Mouse (Mus musculus): Measurements from ENCODE around the gene Glrx3.

DNA sequence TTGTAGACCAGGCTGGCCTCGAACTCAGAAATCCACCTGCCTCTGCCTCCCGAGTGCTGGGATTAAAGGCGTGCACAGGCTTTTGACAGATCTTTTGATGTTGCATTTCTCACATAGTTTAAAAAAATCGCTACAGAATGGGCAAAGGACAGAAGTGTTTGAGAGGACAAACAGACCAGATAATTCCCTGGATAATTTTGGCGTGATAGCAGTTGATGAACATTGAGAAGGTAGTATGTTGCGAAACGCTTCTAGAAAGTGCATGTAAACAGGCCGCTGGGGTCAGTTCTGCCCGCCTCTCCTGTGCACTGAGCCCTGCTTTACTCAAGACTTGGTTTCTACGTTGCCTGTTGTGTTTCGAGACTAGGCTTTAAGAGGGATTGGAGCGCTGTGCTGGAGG, 7.9 kb downstream of the Glrx3 start:
- TF ChIP-seq CTCF (IDR thresholded peaks at IDR 0.05; ENCODE audit: low read depth): no peak
- TF ChIP-seq EP300 (IDR thresholded peaks at IDR 0.05; ENCODE audit: low read depth): no peak

Data from heart, postnatal 0 days (tissue).